ENCODE assay signal across 8 mouse cellular contexts in genomic region chr10:75684035-75685004, GRCm38 (mm10). TPM values are rescaled to one million over a fixed set of nuclear protein-coding genes. Genes with fewer than 3 reads are reported as not detected.
A peak's percentile ranks its signal among the peaks of the same experiment; 100 is the strongest.
DNase-seq lines count a peak whose midpoint lies in the region.

No protein-coding gene starts in this region.

- peak; percentile 27 for DNase-seq in adrenal gland, postnatal 14 days
- DNase-seq in adrenal gland, postnatal 10 days: no peak
- DNase-seq in frontal cortex, postnatal 10 days (ENCODE audit: low spot score in 2 of 2): peak; percentile 85 to 86
- DNase-seq in layer of hippocampus, postnatal 36 days: peak; percentile 79 to 84
- DNase-seq in neural tube, embryonic 10.5 days (ENCODE audit: extremely low spot score, low spot score): peak; percentile 45
- DNase-seq in ovary, postnatal 14 days (ENCODE audit: low spot score): no peak
- no peak for DNase-seq in spleen, postnatal 4 days (ENCODE audit: low spot score in 2 of 2)
- DNase-seq in urinary bladder, postnatal 25 days (ENCODE audit: low spot score): no peak

RNA-seq across cellular contexts. Expression of gene Susd2, which starts 40.5 kb away (rescaled TPM):
- total RNA-seq in adrenal gland, postnatal 14 days (2021): 6.0 and 12.2 TPM in 2 replicates
- 1 to 10 TPM; 7.3 to 9.0 TPM for total RNA-seq in adrenal gland, postnatal 10 days (2021)
- total RNA-seq in layer of hippocampus, postnatal 36 days (2021): 1 to 10 TPM; 1.5 to 1.9 TPM

Comparison
In these comparisons a context has a peak if more than half of its experiments do, and no peak if none do; other contexts are left out.
1. DNase-seq: peak in adrenal gland, postnatal 14 days (single experiment), frontal cortex, postnatal 10 days (2 of 2), layer of hippocampus, postnatal 36 days (2 of 2) and neural tube, embryonic 10.5 days (single experiment); none in adrenal gland, postnatal 10 days (single experiment), ovary, postnatal 14 days (single experiment), spleen, postnatal 4 days (0 of 2) and urinary bladder, postnatal 25 days (single experiment).